Mouse (Mus musculus): ENCODE data around the gene Rpn2. TPM values are rescaled to one million over a fixed set of nuclear protein-coding genes. Genes with fewer than 3 reads are reported as not detected.

Rpn2 gene
- polyA plus RNA-seq, 2 experiments, result 98.5 to 128 TPM

DNA sequence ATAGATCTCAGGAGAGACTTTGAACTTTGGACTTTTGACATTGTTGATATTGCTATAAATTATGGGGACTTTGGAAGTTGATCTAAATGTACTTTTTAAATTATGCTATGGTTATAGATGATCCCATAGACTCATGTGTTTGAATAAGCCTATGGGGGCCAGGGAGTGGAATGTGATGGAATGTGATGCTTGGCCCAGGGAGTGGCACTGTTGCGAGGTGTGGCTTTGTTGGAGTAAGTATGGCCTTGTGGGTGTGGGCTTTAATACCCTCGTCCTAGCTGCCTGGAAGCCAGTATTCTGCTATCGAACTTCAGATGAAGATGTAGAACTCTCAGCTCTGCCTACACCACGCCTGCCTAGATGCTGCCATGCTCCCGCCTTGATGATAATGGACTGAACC, 81.2 kb downstream of the Rpn2 start:
- H3K4me3 ChIP-seq (ENCODE audit: insufficient read depth in 1 of 2, low read depth in 2 of 2, low read length in 2 of 2), result no peak overlapping the region
- H3K27me3 ChIP-seq (ENCODE audit: control insufficient read depth, insufficient read depth, low read length), result no peaks in the 10 kb centered on the region
- H3K27ac ChIP-seq, result no peak overlapping the region
- no peak for DNase-seq (ENCODE audit: low read depth in 3 of 3, low spot score in 3 of 3)
- no peak overlapping the region for H3K9ac ChIP-seq (replicated peaks)
- H3K4me1 ChIP-seq (replicated peaks; ENCODE audit: control insufficient read depth in 2 of 2, insufficient read depth in 2 of 2, low read length in 1 of 2), result no peaks in the 10 kb centered on the region
- H3K9me3 ChIP-seq (ENCODE audit: control insufficient read depth, low read length), result no peaks in the 10 kb centered on the region
- WGBS (ENCODE audit: insufficient replicate concordance), result 57% methylated on average over 5 of the region's 5 CpGs
- H3K36me3 ChIP-seq (replicated peaks; ENCODE audit: control insufficient read depth, insufficient read depth, low read depth), result no peaks in the 10 kb centered on the region
- ATAC-seq (ENCODE audit: insufficient read depth), result no peak
- no peak for TF ChIP-seq CTCF (IDR thresholded peaks at IDR 0.05; ENCODE audit: low read depth)
- TF ChIP-seq EP300 (IDR thresholded peaks at IDR 0.05; ENCODE audit: low read depth), result no peak
- H3K4me2 ChIP-seq (ENCODE audit: low read depth), result no peak overlapping the region

- H3K9me3 ChIP-seq (ENCODE audit: control insufficient read depth, low read length), result no peaks in the 10 kb centered on the region
- DNase-seq (ENCODE audit: low read depth in 3 of 3, low spot score in 3 of 3), result no peak
- H3K27me3 ChIP-seq (ENCODE audit: control insufficient read depth, insufficient read depth, low read length), result no peaks in the 10 kb centered on the region
- no peaks in the 10 kb centered on the region for H3K36me3 ChIP-seq (replicated peaks; ENCODE audit: control insufficient read depth, insufficient read depth, low read depth)
- no peak overlapping the region for H3K27ac ChIP-seq
- WGBS (ENCODE audit: insufficient replicate concordance), result 40% methylated on average over 3 of the region's 3 CpGs
- no peak overlapping the region for H3K9ac ChIP-seq (replicated peaks)
- peaks cover 4 to 6% of the 10 kb centered on the region in 2 experiments for H3K4me1 ChIP-seq (replicated peaks; ENCODE audit: control insufficient read depth in 2 of 2, insufficient read depth in 2 of 2, low read length in 1 of 2)
- no peak for ATAC-seq (ENCODE audit: insufficient read depth)
- no peak overlapping the region for H3K4me2 ChIP-seq (ENCODE audit: low read depth)
- no peak overlapping the region for H3K4me3 ChIP-seq (ENCODE audit: insufficient read depth in 1 of 2, low read depth in 2 of 2, low read length in 2 of 2)
- TF ChIP-seq CTCF (IDR thresholded peaks at IDR 0.05; ENCODE audit: low read depth), result no peak
- no peak for TF ChIP-seq EP300 (IDR thresholded peaks at IDR 0.05; ENCODE audit: low read depth)
Observed at GRCm38 (mm10) chr2:157363031-157363430, 84.2 kb downstream of the Rpn2 start.

DNA sequence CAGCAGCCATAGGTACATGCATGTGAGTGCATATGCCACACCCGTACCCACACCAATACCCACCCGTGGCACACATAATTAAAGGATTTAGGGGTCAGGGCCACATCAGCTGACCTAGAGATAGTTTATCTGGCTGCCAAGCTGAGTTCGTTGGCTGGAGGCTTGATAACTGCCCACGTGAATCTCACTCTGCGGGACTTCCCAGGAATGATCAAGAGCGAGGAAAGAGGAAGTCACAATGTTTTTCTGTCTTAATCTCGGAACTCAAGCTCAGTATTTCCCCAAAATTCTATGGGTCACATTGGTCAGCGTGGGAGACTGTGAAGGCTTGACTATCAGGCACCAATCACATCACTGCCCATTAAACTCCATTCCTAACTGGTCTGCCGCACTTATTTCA, 87.9 kb downstream of the Rpn2 start:
- Histone ChIP-seq H3K27me3 (ENCODE audit: control insufficient read depth, insufficient read depth, low read length) (no peaks in the 10 kb centered on the region), H3K9ac (replicated peaks) (peak overlapping the region; percentile 95; the same call in 1 of the 2 replicates), H3K9me3 (ENCODE audit: control insufficient read depth, low read length) (no peaks in the 10 kb centered on the region), H3K27ac (no peak overlapping the region), H3K36me3 (replicated peaks; ENCODE audit: control insufficient read depth, insufficient read depth, low read depth) (no peaks in the 10 kb centered on the region), H3K4me1 (replicated peaks; ENCODE audit: control insufficient read depth in 2 of 2, insufficient read depth in 2 of 2, low read length in 1 of 2) (peaks cover 4 to 15% of the 10 kb centered on the region in 2 experiments), H3K4me2 (ENCODE audit: low read depth) (peak overlapping the region; percentile 91), H3K4me3 (ENCODE audit: insufficient read depth in 1 of 2, low read depth in 2 of 2, low read length in 2 of 2) (peak overlapping the region; percentile 79 to 97; a peak in 3 of 4 replicates)
- TF ChIP-seq CTCF (IDR thresholded peaks at IDR 0.05; ENCODE audit: low read depth), result no peak
- TF ChIP-seq EP300 (IDR thresholded peaks at IDR 0.05; ENCODE audit: low read depth), result no peak
- DNase-seq (ENCODE audit: low read depth in 3 of 3, low spot score in 3 of 3), result peak in 2 of 3 experiments; percentile 4 to 9
- WGBS (ENCODE audit: insufficient replicate concordance), result 34% methylated on average over 9 of the region's 9 CpGs
- ATAC-seq (ENCODE audit: insufficient read depth), result no peak

GRCm38 (mm10) chr2:157367184-157367893, 88.5 kb downstream of the Rpn2 start, which contains the start of gene Manbal:
Gene Manbal (plus strand): TSS chr2:157367594.
- H3K27ac ChIP-seq, result peak within 1 kb of the TSS; percentile 96
- H3K4me3 ChIP-seq (ENCODE audit: insufficient read depth in 1 of 2, low read depth in 2 of 2, low read length in 2 of 2), result peak within 1 kb of the TSS; percentile 79 to 97
- H3K9me3 ChIP-seq (ENCODE audit: control insufficient read depth, low read length), result no peaks in the 10 kb centered on the region
- peak within 1 kb of the TSS; percentile 95 for H3K9ac ChIP-seq (replicated peaks)
- ATAC-seq (ENCODE audit: insufficient read depth) (peak; percentile 94), DNase-seq (ENCODE audit: low read depth in 3 of 3, low spot score in 3 of 3) (peak; percentile 85 to 88 (median 86))
- peak within 1 kb of the TSS; percentile 91 for H3K4me2 ChIP-seq (ENCODE audit: low read depth)
- no peak for TF ChIP-seq CTCF (IDR thresholded peaks at IDR 0.05; ENCODE audit: low read depth)
- TF ChIP-seq EP300 (IDR thresholded peaks at IDR 0.05; ENCODE audit: low read depth), result peak; percentile 24; the same call in 1 of the 2 replicates
- H3K36me3 ChIP-seq (replicated peaks; ENCODE audit: control insufficient read depth, insufficient read depth, low read depth), result no peaks in the 10 kb centered on the region
- H3K27me3 ChIP-seq (ENCODE audit: control insufficient read depth, insufficient read depth, low read length), result no peaks in the 10 kb centered on the region
- peaks cover 4 to 15% of the 10 kb centered on the region in 2 experiments for H3K4me1 ChIP-seq (replicated peaks; ENCODE audit: control insufficient read depth in 2 of 2, insufficient read depth in 2 of 2, low read length in 1 of 2)
- WGBS (ENCODE audit: insufficient replicate concordance), result 3% methylated on average over 42 of the region's 42 CpGs

DNA sequence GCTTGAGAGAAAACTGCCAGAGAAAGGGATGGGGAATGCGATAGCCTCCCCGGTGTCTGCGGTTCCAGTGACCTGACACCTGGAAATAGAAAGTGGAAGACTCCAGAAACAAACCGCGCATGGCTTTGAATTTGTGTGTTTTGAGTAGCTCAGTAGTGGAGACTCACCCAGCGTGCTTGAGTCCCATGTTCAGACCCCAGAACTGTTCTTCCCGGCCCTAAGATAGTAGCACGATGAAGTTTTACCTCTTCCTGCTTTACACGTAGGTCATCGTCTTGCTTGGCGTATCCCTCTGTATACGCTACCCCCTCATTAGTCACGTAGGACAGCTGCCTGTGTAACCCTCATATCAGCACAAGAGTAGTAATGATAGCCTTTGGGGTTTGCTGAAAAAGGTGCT, 89.2 kb downstream of the Rpn2 start:
- ATAC-seq (ENCODE audit: insufficient read depth) (peak; percentile 50), DNase-seq (ENCODE audit: low read depth in 3 of 3, low spot score in 3 of 3) (peak; percentile 4 to 31 (median 17))
- H3K4me3 ChIP-seq (ENCODE audit: insufficient read depth in 1 of 2, low read depth in 2 of 2, low read length in 2 of 2), result peak overlapping the region; percentile 79 to 97
- H3K36me3 ChIP-seq (replicated peaks; ENCODE audit: control insufficient read depth, insufficient read depth, low read depth), result no peaks in the 10 kb centered on the region
- WGBS (ENCODE audit: insufficient replicate concordance), result 1% methylated on average over 13 of the region's 13 CpGs
- H3K27ac ChIP-seq, result peak overlapping the region; percentile 96
- H3K27me3 ChIP-seq (ENCODE audit: control insufficient read depth, insufficient read depth, low read length), result no peaks in the 10 kb centered on the region
- no peaks in the 10 kb centered on the region for H3K9me3 ChIP-seq (ENCODE audit: control insufficient read depth, low read length)
- H3K9ac ChIP-seq (replicated peaks), result peak overlapping the region; percentile 95
- H3K4me2 ChIP-seq (ENCODE audit: low read depth), result peak overlapping the region; percentile 91
- no peak for TF ChIP-seq CTCF (IDR thresholded peaks at IDR 0.05; ENCODE audit: low read depth)
- no peak for TF ChIP-seq EP300 (IDR thresholded peaks at IDR 0.05; ENCODE audit: low read depth)
- H3K4me1 ChIP-seq (replicated peaks; ENCODE audit: control insufficient read depth in 2 of 2, insufficient read depth in 2 of 2, low read length in 1 of 2), result peaks cover 4 to 15% of the 10 kb centered on the region in 2 experiments
